ENCODE assay signal across 16 mouse cellular contexts in genomic region chr11:86591931-86592616, GRCm38 (mm10). TPM values are rescaled to one million over a fixed set of nuclear protein-coding genes. Genes with fewer than 3 reads are reported as not detected.
DNase-seq lines count a peak whose midpoint lies in the region; ATAC-seq and TF ChIP-seq lines count a peak whose summit lies in the region.
"Had no signal": no experiment of that assay in that cellular context is flagged by ENCODE, and none has a peak within 500 bp of the region (broad histone marks: within the 10 kb centered on the region; RNA-seq: fewer than 3 reads in every experiment).

No protein-coding gene starts in this region.

- no peak for TF ChIP-seq CTCF in thymus, adult 2 months (IDR thresholded peaks at IDR 0.05; ENCODE audit: borderline replicate concordance, control insufficient read depth, extremely low read depth, insufficient read depth, low read length, poor library complexity)
- TF ChIP-seq CTCF in small intestine, adult 2 months (IDR thresholded peaks at IDR 0.05; ENCODE audit: extremely low read depth, insufficient read length, insufficient replicate concordance, low read depth, low read length): no peak

- no peaks in the 10 kb centered on the region for H3K27me3 ChIP-seq in heart, embryonic 11.5 days (ENCODE audit: control insufficient read depth, insufficient read depth, low read length)
- H3K27me3 ChIP-seq in kidney, embryonic 16.5 days (ENCODE audit: insufficient read depth, low read length): no peaks in the 10 kb centered on the region
- H3K27me3 ChIP-seq in thymus, adult 2 months (ENCODE audit: control insufficient read depth, insufficient read depth, low read length): no peaks in the 10 kb centered on the region
- no peaks in the 10 kb centered on the region for H3K27me3 ChIP-seq in small intestine, adult 2 months (ENCODE audit: control insufficient read depth, insufficient read depth, low read length)
- H3K27me3 ChIP-seq: embryonic facial prominence, embryonic 13.5 days; forebrain, embryonic 12.5 days; hindbrain, embryonic 12.5 days had no signal

- H3K4me3 ChIP-seq in heart, embryonic 11.5 days (ENCODE audit: low read depth, low read length): no peak overlapping the region
- H3K4me3 ChIP-seq in kidney, embryonic 16.5 days (ENCODE audit: low read length): no peak overlapping the region
- H3K4me3 ChIP-seq in thymus, adult 2 months (ENCODE audit: control insufficient read depth, insufficient read depth, low read length): no peak overlapping the region
- H3K4me3 ChIP-seq in small intestine, adult 2 months (ENCODE audit: low read depth, low read length): no peak overlapping the region
- H3K4me3 ChIP-seq: embryonic facial prominence, embryonic 13.5 days; forebrain, embryonic 12.5 days; hindbrain, embryonic 12.5 days had no signal

- peaks cover 14% of the 10 kb centered on the region for H3K4me1 ChIP-seq in heart, embryonic 11.5 days (ENCODE audit: control insufficient read depth, insufficient read depth, low read length)
- peaks cover 23% of the 10 kb centered on the region for H3K4me1 ChIP-seq in kidney, embryonic 16.5 days (ENCODE audit: insufficient read depth, low read length)
- H3K4me1 ChIP-seq in thymus, adult 2 months (replicated peaks; ENCODE audit: control insufficient read depth, insufficient read depth, low read length): peaks cover 13% of the 10 kb centered on the region
- H3K4me1 ChIP-seq in small intestine, adult 2 months (ENCODE audit: control insufficient read depth, insufficient read depth, insufficient read length, low read length): peaks cover 14% of the 10 kb centered on the region

- H3K9me3 ChIP-seq in heart, embryonic 11.5 days (replicated peaks; ENCODE audit: control insufficient read depth, low read length): no peaks in the 10 kb centered on the region
- no peaks in the 10 kb centered on the region for H3K9me3 ChIP-seq in kidney, embryonic 16.5 days (ENCODE audit: low read length)
- H3K9me3 ChIP-seq: embryonic facial prominence, embryonic 13.5 days; forebrain, embryonic 12.5 days; hindbrain, embryonic 12.5 days had no signal

- peak overlapping the region; percentile 59 for H3K27ac ChIP-seq in heart, embryonic 11.5 days (ENCODE audit: low read depth, low read length)
- H3K27ac ChIP-seq in kidney, embryonic 16.5 days (ENCODE audit: low read length): peak overlapping the region; percentile 58; the same call in 1 of the 2 replicates
- peak overlapping the region; percentile 30; the same call in 1 of the 2 replicates for H3K27ac ChIP-seq in thymus, adult 2 months (ENCODE audit: control insufficient read depth, insufficient read depth, low read length)
- peak overlapping the region; percentile 43 for H3K27ac ChIP-seq in small intestine, adult 2 months (ENCODE audit: insufficient read depth, low read depth, low read length)
- H3K27ac ChIP-seq: embryonic facial prominence, embryonic 13.5 days; forebrain, embryonic 12.5 days; hindbrain, embryonic 12.5 days had no signal

- TF ChIP-seq POLR2A in thymus, adult 2 months (IDR thresholded peaks at IDR 0.05; ENCODE audit: control insufficient read depth, extremely low read depth, insufficient read depth, low read length, poor library complexity): no peak
- no peak for TF ChIP-seq POLR2A in small intestine, adult 2 months (IDR thresholded peaks at IDR 0.05; ENCODE audit: low read depth, low read length)

- no peak for ATAC-seq in heart, embryonic 11.5 days (replicated peaks; ENCODE audit: insufficient number of reproducible peaks, low FRiP score, low TSS enrichment)
- ATAC-seq in kidney, embryonic 16.5 days (ENCODE audit: low FRiP score, low TSS enrichment): no peak

- no peak for DNase-seq in heart, postnatal 25 days (ENCODE audit: low spot score)
- DNase-seq in kidney, postnatal 14 days: no peak
- DNase-seq in thymus, adult 2 months: no peak
- no peak for DNase-seq in thymus, postnatal 36 days
- DNase-seq in T-cell, adult 2 months (ENCODE audit: low spot score): no peak
- DNase-seq: cerebellum, adult 11 months; layer of hippocampus, adult 9-11 months; right cerebral cortex, adult 18-20 months; thymus, adult 18-20 months had no signal

- H3K9ac ChIP-seq in heart, embryonic 11.5 days (ENCODE audit: low read depth, low read length): no peak overlapping the region
- no peak overlapping the region for H3K9ac ChIP-seq in kidney, embryonic 16.5 days (replicated peaks; ENCODE audit: low read length)
- H3K9ac ChIP-seq: embryonic facial prominence, embryonic 13.5 days; forebrain, embryonic 12.5 days; hindbrain, embryonic 12.5 days had no signal

- H3K36me3 ChIP-seq in heart, embryonic 11.5 days (ENCODE audit: control insufficient read depth, insufficient read depth, low read length): no peaks in the 10 kb centered on the region
- no peaks in the 10 kb centered on the region for H3K36me3 ChIP-seq in kidney, embryonic 16.5 days (ENCODE audit: insufficient read depth, low read length)
- H3K36me3 ChIP-seq in thymus, adult 2 months (ENCODE audit: control insufficient read depth, insufficient read depth, low read length): no peaks in the 10 kb centered on the region
- H3K36me3 ChIP-seq in small intestine, adult 2 months (ENCODE audit: control insufficient read depth, insufficient read depth, low read length): peaks cover 2% of the 10 kb centered on the region
- H3K36me3 ChIP-seq: forebrain, embryonic 12.5 days; hindbrain, embryonic 12.5 days had no signal

- intact Hi-C loops in heart, postnatal 25 days (cut with DNase I): no loop called here

- 84% methylated on average over 2 of the region's 2 CpGs for WGBS in heart, embryonic 11.5 days (ENCODE audit: insufficient replicate concordance)
- 86% methylated on average over 2 of the region's 2 CpGs for WGBS in kidney, embryonic 16.5 days
- 74% methylated on average over 2 of the region's 2 CpGs for WGBS in thymus, adult 2 months
- WGBS in small intestine, adult 2 months: 73% methylated on average over 2 of the region's 2 CpGs

- H3K4me2 ChIP-seq in heart, embryonic 11.5 days: no peak overlapping the region
- no peak overlapping the region for H3K4me2 ChIP-seq in kidney, embryonic 16.5 days (replicated peaks; ENCODE audit: low read depth, low read length)
- H3K4me2 ChIP-seq: embryonic facial prominence, embryonic 13.5 days; forebrain, embryonic 12.5 days; hindbrain, embryonic 12.5 days; midbrain, embryonic 11.5 days had no signal

RNA-seq across cellular contexts. Expression of gene Tubd1, which starts 47.3 kb away (rescaled TPM):
- polyA plus RNA-seq in heart, embryonic 11.5 days (2014; fragmentation: Nextera tagmentation; extraction: Ambion mirVana): 10.6 and 12.2 TPM in 2 replicates
- total RNA-seq in heart, postnatal 25 days (2021): 1 to 10 TPM; 4.6 to 4.8 TPM
- 11.4 and 13.6 TPM in 2 replicates for polyA plus RNA-seq in kidney, embryonic 16.5 days (2015; fragmentation: Nextera tagmentation; extraction: Ambion mirVana)
- polyA plus RNA-seq in thymus, adult 2 months (2012; rRNA removed): 5.7 and 5.9 TPM in 2 replicates
- polyA plus RNA-seq in small intestine, adult 2 months (2012; rRNA removed): 0.93 and 1.2 TPM in 2 replicates

RNA-seq across cellular contexts. Expression of gene Rps6kb1, which starts 47.5 kb away (rescaled TPM):
- 43.4 and 50.0 TPM in 2 replicates for polyA plus RNA-seq in heart, embryonic 11.5 days (2014; fragmentation: Nextera tagmentation; extraction: Ambion mirVana)
- total RNA-seq in heart, postnatal 25 days (2021): 10 to 100 TPM; 19.1 to 19.2 TPM
- polyA plus RNA-seq in kidney, embryonic 16.5 days (2015; fragmentation: Nextera tagmentation; extraction: Ambion mirVana): 51.6 and 62.1 TPM in 2 replicates
- 12.2 and 12.3 TPM in 2 replicates for polyA plus RNA-seq in thymus, adult 2 months (2012; rRNA removed)
- polyA plus RNA-seq in small intestine, adult 2 months (2012; rRNA removed): 1.5 and 3.9 TPM in 2 replicates
